8 mouse cellular contexts compared by ENCODE assay signal in genomic region chr10:76728369-76728768, GRCm38 (mm10). TPM values are rescaled to one million over a fixed set of nuclear protein-coding genes. Genes with fewer than 3 reads are reported as not detected.
DNase-seq lines count a peak whose midpoint lies in the region; ATAC-seq and TF ChIP-seq lines count a peak whose summit lies in the region.

No protein-coding gene starts in this region.

- no peak overlapping the region for H3K27ac ChIP-seq in forebrain, embryonic 16.5 days (ENCODE audit: low read length)
- no peak overlapping the region for H3K27ac ChIP-seq in hindbrain, postnatal 0 days
- 0 out of 2 replicates have a peak overlapping the region, but pooled peaks have one; percentile 6 for H3K27ac ChIP-seq in limb, embryonic 14.5 days (replicated peaks; ENCODE audit: low read depth, low read length)

- no peak overlapping the region for H3K9ac ChIP-seq in forebrain, embryonic 16.5 days (replicated peaks; ENCODE audit: low read depth, low read length)
- no peak overlapping the region for H3K9ac ChIP-seq in hindbrain, postnatal 0 days (replicated peaks; ENCODE audit: low read length)
- H3K9ac ChIP-seq in limb, embryonic 14.5 days (ENCODE audit: low read depth, low read length, severe bottlenecking), result no peak overlapping the region

- peak; percentile 33 to 55 for DNase-seq in layer of hippocampus, adult 18-20 months (ENCODE audit: low spot score in 2 of 2)
- DNase-seq in layer of hippocampus, adult 9-10 months (ENCODE audit: low spot score), result no peak
- peak; percentile 49 for DNase-seq in c-Kit-positive CD71-negative TER-119-negative erythroid progenitor cells, embryonic 14.5 days (ENCODE audit: low read depth)
- peak; percentile 79 for DNase-seq in hindbrain, postnatal 0 days (ENCODE audit: low spot score)
- peak; percentile 83 for DNase-seq in limb, embryonic 14.5 days (ENCODE audit: low spot score)
- DNase-seq in ovary, postnatal 36 days (ENCODE audit: low spot score), result peak; percentile 81
- peak; percentile 32 for DNase-seq in yolk sac, embryonic 10.5 days (ENCODE audit: low spot score)

- H3K4me3 ChIP-seq in forebrain, embryonic 16.5 days (replicated peaks; ENCODE audit: low read length), result no peak overlapping the region
- H3K4me3 ChIP-seq in hindbrain, postnatal 0 days (ENCODE audit: low read length), result no peak overlapping the region
- H3K4me3 ChIP-seq in limb, embryonic 14.5 days (replicated peaks; ENCODE audit: low read length), result no peak overlapping the region

- no peak for TF ChIP-seq POLR2A in limb, embryonic 14.5 days (IDR thresholded peaks at IDR 0.05; ENCODE audit: borderline replicate concordance, extremely low read depth, insufficient read depth, insufficient read length)

- H3K4me2 ChIP-seq in forebrain, embryonic 16.5 days (ENCODE audit: low read length), result peak overlapping the region; percentile 16; the same call in 1 of the 2 replicates
- H3K4me2 ChIP-seq in hindbrain, postnatal 0 days (ENCODE audit: low read depth, low read length), result no peak overlapping the region
- no peak overlapping the region for H3K4me2 ChIP-seq in limb, embryonic 14.5 days (replicated peaks; ENCODE audit: low read depth, low read length, severe bottlenecking)

- TF ChIP-seq CTCF in hindbrain, postnatal 0 days (IDR thresholded peaks at IDR 0.05; ENCODE audit: low read depth), result peak; percentile 78

- 13% methylated on average over 11 of the region's 11 CpGs for WGBS in forebrain, embryonic 16.5 days
- 19% methylated on average over 11 of the region's 11 CpGs for whole genome bisulfite sequencing in hindbrain, postnatal 0 days
- WGBS in limb, embryonic 14.5 days, result 14% methylated on average over 11 of the region's 11 CpGs

- ATAC-seq in forebrain, embryonic 16.5 days, result no peak
- no peak for ATAC-seq in hindbrain, postnatal 0 days
- ATAC-seq in limb, embryonic 14.5 days (ENCODE audit: low FRiP score, low read depth), result no peak

- no peaks in the 10 kb centered on the region for H3K9me3 ChIP-seq in forebrain, embryonic 16.5 days (ENCODE audit: control insufficient read depth, low read length)
- H3K9me3 ChIP-seq in hindbrain, postnatal 0 days (ENCODE audit: low read length), result no peaks in the 10 kb centered on the region
- no peaks in the 10 kb centered on the region for H3K9me3 ChIP-seq in limb, embryonic 14.5 days (ENCODE audit: control insufficient read depth, low read length)

- peaks cover 7% of the 10 kb centered on the region for H3K4me1 ChIP-seq in forebrain, embryonic 16.5 days (replicated peaks; ENCODE audit: control insufficient read depth, insufficient read depth, low read length)
- peaks cover 5% of the 10 kb centered on the region; the same call in 1 of the 2 replicates for H3K4me1 ChIP-seq in hindbrain, postnatal 0 days (ENCODE audit: insufficient read depth, low read length)
- H3K4me1 ChIP-seq in limb, embryonic 14.5 days (ENCODE audit: control insufficient read depth, insufficient read depth, low read length), result peaks cover 75% of the 10 kb centered on the region

- no peaks in the 10 kb centered on the region for H3K36me3 ChIP-seq in forebrain, embryonic 16.5 days (ENCODE audit: control insufficient read depth, insufficient read depth)
- H3K36me3 ChIP-seq in hindbrain, postnatal 0 days (ENCODE audit: insufficient read depth, low read length), result no peaks in the 10 kb centered on the region
- H3K36me3 ChIP-seq in limb, embryonic 14.5 days (ENCODE audit: control insufficient read depth, insufficient read depth, low read length), result 0 out of 2 replicates have a peak, but pooled peaks cover under 1% of the 10 kb centered on the region

- H3K27me3 ChIP-seq in forebrain, embryonic 16.5 days (replicated peaks; ENCODE audit: control insufficient read depth, insufficient read depth, low read length), result no peaks in the 10 kb centered on the region
- no peaks in the 10 kb centered on the region for H3K27me3 ChIP-seq in hindbrain, postnatal 0 days (ENCODE audit: insufficient read depth, low read length)
- H3K27me3 ChIP-seq in limb, embryonic 14.5 days (ENCODE audit: control insufficient read depth, insufficient read depth, low read length), result no peaks in the 10 kb centered on the region

RNA-seq across cellular contexts. Expression of gene Col6a1, which starts 2.4 kb away (rescaled TPM):
- total RNA-seq in layer of hippocampus, adult 18-20 months (2021), result 10 to 100 TPM; 31.4 to 36.0 TPM
- polyA plus RNA-seq in forebrain, embryonic 16.5 days (2015; fragmentation: Nextera tagmentation; extraction: Ambion mirVana), result 10.3 and 19.1 TPM in 2 replicates
- total RNA-seq in hindbrain, postnatal 0 days (2014; rRNA removed), result 33.5 and 39.0 TPM in 2 replicates
- polyA plus RNA-seq in hindbrain, postnatal 0 days (2015; fragmentation: Nextera tagmentation; extraction: Ambion mirVana), result 23.2 and 27.0 TPM in 2 replicates
- 444 and 445 TPM in 2 replicates for polyA plus RNA-seq in limb, embryonic 14.5 days (2012; rRNA removed)
- 287 and 330 TPM in 2 replicates for polyA plus RNA-seq in limb, embryonic 14.5 days (2014; fragmentation: Nextera tagmentation; extraction: Ambion mirVana)

Comparison
In these comparisons a context has a peak if more than half of its experiments do, and no peak if none do; other contexts are left out.
1. RNA of gene Col6a1, which starts 2.4 kb away (polyA plus RNA-seq): 287 to 445 TPM in limb, embryonic 14.5 days; 23.2 to 27.0 TPM in hindbrain, postnatal 0 days and 10.3 to 19.1 TPM in forebrain, embryonic 16.5 days; every median in the first group is over 10 times any median in the second.